Mouse (Mus musculus) adrenal gland, adult 18-20 months (tissue): ENCODE results near the gene Commd6. TPM values are rescaled to one million over a fixed set of nuclear protein-coding genes. Genes with fewer than 3 reads are reported as not detected.

Experiments used
- DNase-seq, 2 experiments: peaks; one replicate each; pipeline ENCODE4 v3.0.0; 2021 to 2022; ENCODE audit warnings: low spot score in 2 of 2
- long read RNA-seq, 2 experiments: library from polyadenylated mRNA; stranded (forward); transcript quantifications; one replicate each; pipeline ENCODE4 v2.0.0; 2021
- total RNA-seq, 2 experiments: library from RNA; stranded (reverse); gene quantifications; 1 replicate in 1 of 2; 2 replicates in 1 of 2; pipeline ENCODE4 v1.2.3; 2021

Gene Commd6
- 10 to 100 TPM; 91.2 to 92.7 TPM for total RNA-seq
- long read RNA-seq, experiment 1, partial matches to known transcripts: 0 of 4 reads
- long read RNA-seq, experiment 1, other reads (novel, unspliced or antisense): 1 of 4 reads
- long read RNA-seq, experiment 2, transcript Commd6-203 (3 exons, 519 nt): major isoform, 7 of 18 reads
- long read RNA-seq, experiment 2, partial matches to known transcripts: 0 of 18 reads
- long read RNA-seq, experiment 2, other reads (novel, unspliced or antisense): 10 of 18 reads

GRCm38 (mm10) chr14:101640153-101640843, at the start of gene Commd6:
TSS of gene Commd6 (minus strand) at chr14:101640686.
- DNase-seq: peak; percentile 82 to 84

GRCm38 (mm10) chr14:101688406-101688805, 47.9 kb upstream of the Commd6 start:
- no peak for DNase-seq

GRCm38 (mm10) chr14:101687696-101688095, 47.2 kb upstream of the Commd6 start:
- DNase-seq: no peak

GRCm38 (mm10) chr14:101672226-101672625, 31.7 kb upstream of the Commd6 start:
- DNase-seq: no peak

- DNase-seq: no peak
These were observed 28.1 kb upstream of the Commd6 start for GRCm38 (mm10) chr14:101668626-101669025.

GRCm38 (mm10) chr14:101666536-101666935, 26.1 kb upstream of the Commd6 start:
- no peak for DNase-seq

- no peak for DNase-seq
These were observed 25.6 kb upstream of the Commd6 start for GRCm38 (mm10) chr14:101666056-101666455.

- DNase-seq: no peak
These were observed 23.8 kb upstream of the Commd6 start for GRCm38 (mm10) chr14:101664274-101664673.

- no peak for DNase-seq
These were observed 21.3 kb upstream of the Commd6 start for GRCm38 (mm10) chr14:101661654-101662412.

GRCm38 (mm10) chr14:101656307-101656706, 15.8 kb upstream of the Commd6 start:
- no peak for DNase-seq

- DNase-seq: no peak
These were observed 14.0 kb upstream of the Commd6 start for GRCm38 (mm10) chr14:101654526-101654909.

- peak; percentile 99 for DNase-seq
These were observed 13.4 kb upstream of the Commd6 start, which contains the start of gene Uchl3 for GRCm38 (mm10) chr14:101653581-101654525. TSS of gene Uchl3 (plus strand) at chr14:101653967.

GRCm38 (mm10) chr14:101652571-101652970, 12.1 kb upstream of the Commd6 start:
- no peak for DNase-seq

- no peak for DNase-seq
These were observed 10.1 kb upstream of the Commd6 start for GRCm38 (mm10) chr14:101650551-101650950.

GRCm38 (mm10) chr14:101644948-101645347, 4.5 kb upstream of the Commd6 start:
- DNase-seq: no peak

GRCm38 (mm10) chr14:101637381-101637780, 3.1 kb downstream of the Commd6 start:
- DNase-seq: no peak

GRCm38 (mm10) chr14:101635765-101636164, 4.7 kb downstream of the Commd6 start:
- no peak for DNase-seq

GRCm38 (mm10) chr14:101630548-101630947, 9.9 kb downstream of the Commd6 start:
- no peak for DNase-seq

GRCm38 (mm10) chr14:101617680-101618079, 22.8 kb downstream of the Commd6 start:
- no peak for DNase-seq

- no peak for DNase-seq
These were observed 24.3 kb downstream of the Commd6 start for GRCm38 (mm10) chr14:101616178-101616577.

- no peak for DNase-seq
These were observed 27.3 kb downstream of the Commd6 start for GRCm38 (mm10) chr14:101613206-101613605.
